Mouse (Mus musculus) induced T-regulatory cell, adult 2 months (primary cell): ENCODE results near the gene Gp1ba.
A peak's percentile ranks its signal among the peaks of the same experiment; 100 is the strongest.

ENCODE experiments used
- DNase-seq: peaks from one replicate; pipeline ENCODE4 v3.0.0-alpha.2; 2012; ENCODE audit warnings: low read depth

Gp1ba gene

DNA sequence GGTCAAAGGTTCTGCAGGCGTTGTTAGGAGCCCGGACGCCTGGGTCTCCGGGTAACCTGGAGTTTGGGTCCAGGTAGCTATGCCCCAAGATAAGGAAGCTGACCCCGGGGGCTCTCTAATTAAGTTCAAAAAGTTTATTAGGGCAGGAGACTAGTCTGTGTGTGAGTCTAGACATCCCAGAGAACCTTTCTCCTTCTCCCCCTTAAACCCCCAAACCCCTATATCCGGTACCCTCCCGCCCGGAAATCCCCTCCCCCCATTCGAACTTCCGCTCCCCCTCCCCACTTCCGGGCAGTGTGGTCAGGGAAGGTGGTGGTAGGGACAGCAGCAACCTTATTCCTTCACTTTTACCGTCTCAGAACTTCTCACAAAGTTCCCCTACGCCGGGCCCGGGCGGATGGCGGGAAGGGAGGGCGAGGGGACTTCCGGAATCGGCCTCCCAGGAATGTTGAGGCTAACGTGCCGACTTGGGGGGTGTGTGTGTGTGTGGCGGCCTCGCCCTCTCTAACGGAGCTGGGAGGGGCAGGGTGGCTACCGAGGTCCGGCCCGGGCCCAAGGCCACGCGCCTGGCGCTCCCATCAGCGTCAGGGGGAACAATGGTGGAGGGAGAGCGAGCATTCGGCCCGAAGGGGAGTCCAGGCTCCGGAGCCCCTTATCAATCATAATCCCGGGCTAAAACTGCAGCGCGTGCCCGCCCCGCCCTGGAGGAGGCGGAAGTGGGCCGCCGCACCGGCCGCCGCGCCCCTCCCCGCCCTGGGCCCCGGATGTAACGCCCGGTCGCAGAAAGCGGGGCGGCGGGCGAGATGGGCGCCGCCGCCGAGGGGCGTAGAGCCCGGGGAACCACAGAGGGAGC, 14.6 kb downstream of the Gp1ba start:
- DNase-seq: peak; percentile 87

DNA sequence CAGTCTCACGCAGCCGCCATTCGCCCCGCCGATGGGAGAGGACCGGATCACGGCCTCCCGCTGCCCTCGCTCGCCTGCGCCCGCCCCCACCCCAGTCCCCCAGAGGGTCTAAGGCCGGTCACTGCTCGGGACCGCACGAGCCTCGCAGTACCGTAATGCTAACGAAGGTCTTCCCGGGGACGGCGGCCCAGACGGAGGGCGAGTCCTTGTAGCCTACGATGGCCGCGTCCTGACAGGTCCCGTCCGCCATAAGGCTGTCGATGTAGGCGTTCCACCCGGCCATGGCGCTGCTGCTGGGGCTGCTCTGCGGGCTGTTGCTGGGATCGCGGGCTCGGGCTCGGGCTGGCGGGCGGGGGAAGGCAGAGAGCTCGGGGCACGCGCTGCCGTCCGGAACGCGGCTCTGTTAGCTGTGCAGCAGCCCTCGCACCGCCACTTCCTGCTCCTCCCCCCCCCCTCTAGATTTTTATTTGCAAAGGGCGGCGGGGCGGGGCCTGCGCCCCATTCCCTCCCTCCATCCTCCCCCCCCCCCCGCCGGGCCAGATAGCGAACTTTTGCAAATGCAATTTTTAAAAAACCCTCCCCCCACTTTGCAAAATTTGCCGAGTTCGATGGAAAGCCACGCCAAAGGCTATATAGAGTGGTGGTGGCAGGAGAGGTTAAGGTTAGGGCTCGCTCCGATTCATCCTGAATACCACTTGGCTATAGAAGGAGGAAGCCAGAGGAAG, 15.4 kb downstream of the Gp1ba start, which contains the start of gene Pfn1:
Gene Pfn1 (minus strand): TSS at position 447 of the 725 bp plus-strand sequence.
- peak; percentile 95 for DNase-seq

DNA sequence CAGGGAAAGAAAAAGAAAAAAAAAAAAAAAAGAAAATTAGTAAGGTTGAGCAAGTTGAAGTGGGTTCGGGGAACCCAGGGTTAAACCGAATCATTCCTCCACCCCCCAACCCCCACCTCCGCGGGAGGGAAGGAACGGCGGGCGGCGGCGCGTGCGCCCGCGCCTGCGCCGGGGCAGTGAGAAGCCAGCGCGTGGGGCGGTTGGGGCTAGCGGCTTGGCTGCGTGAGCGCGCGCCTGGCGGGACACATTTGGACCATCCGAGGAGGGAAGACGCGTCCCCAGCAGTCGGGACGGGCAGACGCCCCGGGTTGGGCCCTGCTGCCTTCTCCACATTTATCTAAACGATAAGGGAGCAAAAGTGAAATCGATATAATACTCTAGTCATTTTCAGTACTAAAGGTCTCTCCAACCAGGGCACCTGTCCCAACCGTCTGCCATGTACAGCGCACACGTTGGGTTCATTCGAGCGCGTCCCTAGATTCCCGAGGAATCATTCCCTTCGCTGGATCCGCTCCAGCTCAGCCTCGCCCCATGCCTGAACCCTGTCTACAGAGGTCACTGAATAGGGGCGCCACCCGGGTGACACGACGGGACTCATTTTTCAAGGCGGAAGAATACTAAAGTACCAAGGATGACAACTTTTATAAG, 16.1 kb downstream of the Gp1ba start:
- DNase-seq: peak; percentile 91

DNA sequence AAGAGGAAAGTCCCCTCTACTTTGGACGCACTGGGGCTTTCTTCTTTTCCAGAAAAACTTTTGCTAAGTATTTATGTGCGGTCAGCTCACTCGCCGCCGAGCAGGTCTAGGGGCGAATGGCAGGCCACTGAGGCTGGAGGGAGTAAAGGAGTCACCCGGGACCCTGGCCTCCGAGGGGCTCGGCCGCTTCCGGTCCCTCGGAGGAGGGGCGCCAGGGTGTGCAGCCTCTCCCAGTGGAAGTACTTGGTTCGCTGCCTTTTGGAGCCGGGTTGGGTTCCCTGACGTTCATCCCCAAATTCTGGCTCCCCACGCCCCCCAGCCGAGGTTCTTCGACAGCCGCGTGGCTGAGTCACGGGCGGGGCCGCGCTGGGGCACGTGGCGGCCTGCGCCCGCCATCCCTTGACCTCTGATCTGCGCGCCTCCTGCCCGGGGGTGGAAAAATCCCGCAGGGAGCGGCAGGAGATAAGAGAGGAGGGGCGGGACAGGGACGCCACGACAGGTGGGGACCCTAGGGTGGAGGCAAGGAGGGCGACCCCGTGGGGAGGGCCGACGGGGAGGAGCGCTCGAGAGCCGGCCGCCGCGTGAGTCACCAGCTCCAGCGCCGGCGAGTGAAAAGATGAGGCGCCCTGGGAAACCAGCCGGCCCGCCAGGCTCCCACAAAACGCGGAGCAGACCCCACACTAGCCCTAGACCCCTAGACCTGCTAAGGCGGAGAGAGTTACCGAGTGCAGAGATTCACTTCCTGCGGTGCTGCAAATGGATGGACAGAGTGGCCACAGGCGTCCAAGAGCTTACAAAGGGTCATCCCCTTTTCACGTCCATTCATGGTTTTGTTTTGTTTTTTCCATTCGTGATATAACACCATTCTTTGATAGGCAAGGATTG, 16.9 kb downstream of the Gp1ba start:
- DNase-seq: peak; percentile 85

DNA sequence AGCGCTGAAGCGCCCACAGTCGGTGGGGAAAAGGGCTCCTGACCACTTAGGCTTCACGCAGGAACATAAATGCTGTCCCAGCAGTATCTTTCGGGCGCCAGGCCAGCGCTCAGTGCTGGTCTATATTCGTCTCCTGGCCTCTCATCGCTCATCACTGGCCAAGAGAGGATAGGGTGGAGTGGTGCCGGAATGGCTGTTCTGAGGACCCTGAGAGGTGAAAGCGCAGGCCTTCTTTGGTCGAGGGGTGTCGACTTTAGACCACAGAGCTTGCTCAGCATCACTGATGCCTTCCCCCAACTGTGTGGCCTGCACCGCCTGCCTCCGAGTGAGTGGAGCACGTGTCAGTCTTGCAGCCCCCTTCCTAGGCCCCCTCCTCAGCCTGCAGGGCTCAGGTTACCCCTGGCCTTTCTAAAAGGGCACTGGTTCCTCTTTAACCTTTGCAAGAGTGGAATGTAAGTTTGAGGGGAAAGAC, 17.6 kb downstream of the Gp1ba start:
- DNase-seq: no peak

DNA sequence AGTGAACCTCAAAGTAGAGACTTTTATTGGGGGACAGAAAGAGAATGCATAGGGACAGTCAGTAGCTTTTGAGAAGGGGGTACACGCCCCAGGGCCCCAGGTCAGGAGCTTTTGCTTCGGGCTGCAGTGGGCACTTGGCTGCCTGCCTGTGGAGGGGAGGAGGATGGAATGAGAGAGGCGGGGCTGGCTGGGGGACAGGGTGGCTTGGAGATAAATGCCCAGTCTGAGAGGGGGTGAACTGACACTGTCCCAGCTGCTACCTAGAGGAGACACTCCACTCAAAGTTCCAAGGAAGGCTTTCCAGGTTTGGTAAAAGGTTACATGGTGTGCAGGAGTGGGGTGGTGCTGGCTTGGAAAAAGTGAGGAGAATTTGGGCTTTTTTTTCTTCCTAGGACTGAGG, 18.0 kb downstream of the Gp1ba start, which contains the start of gene Eno3:
Gene Eno3 (plus strand): TSS at position 239 of the 400 bp plus-strand sequence.
- DNase-seq: no peak

DNA sequence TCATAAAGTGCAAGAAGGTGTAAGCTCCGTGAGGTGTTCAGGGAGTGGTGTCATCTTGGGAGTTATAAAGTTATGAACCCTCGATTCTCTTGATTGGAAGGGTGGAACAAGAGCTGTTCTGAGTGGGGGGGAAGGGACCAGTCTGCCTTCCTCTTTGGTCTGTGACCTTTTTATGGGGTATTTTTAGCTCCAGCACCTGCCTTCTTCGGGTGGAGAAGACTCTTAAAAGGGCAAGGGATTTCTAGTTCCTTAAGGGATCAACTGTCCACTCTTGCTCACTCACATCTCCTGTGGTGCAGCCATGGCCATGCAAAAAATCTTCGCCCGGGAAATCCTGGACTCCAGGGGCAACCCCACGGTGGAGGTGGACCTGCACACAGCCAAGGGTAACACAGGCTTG, 18.7 kb downstream of the Gp1ba start:
- peak; percentile 30 for DNase-seq

DNA sequence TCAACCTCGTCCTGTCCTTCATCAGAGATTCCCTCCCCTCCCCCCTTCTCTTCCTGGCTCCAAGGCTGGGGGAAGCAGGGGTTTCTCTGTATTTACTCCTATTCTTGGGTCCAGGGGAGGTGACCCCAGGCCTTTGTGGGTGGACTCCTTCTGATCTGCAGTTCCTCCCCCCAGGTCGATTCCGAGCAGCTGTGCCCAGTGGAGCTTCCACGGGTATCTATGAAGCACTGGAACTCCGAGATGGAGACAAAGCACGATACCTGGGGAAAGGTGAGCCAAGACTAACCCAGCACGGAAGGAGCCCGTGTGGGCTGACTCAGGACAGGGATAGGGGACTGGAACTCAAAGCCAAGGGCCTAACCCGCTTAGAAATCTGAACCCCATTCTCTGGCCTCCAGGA, 19.1 kb downstream of the Gp1ba start:
- no peak for DNase-seq

DNA sequence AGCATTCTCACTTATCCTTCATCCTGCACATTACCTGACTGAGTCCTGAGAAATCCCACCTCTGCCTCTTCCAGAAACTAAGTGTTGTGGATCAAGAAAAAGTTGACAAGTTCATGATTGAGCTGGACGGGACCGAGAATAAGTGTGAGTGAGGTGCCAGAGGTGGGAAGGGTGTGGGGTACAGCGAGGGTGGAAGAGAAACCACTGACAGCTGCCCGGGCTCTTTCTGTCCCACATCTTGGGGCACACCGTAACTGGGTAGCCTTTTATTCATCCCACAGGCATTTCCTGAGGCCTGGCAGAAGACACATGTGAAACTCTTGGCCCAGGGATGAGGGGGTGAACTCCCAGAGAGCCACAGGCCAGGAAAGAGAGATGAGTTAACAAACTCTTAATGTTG, 19.6 kb downstream of the Gp1ba start:
- no peak for DNase-seq

DNA sequence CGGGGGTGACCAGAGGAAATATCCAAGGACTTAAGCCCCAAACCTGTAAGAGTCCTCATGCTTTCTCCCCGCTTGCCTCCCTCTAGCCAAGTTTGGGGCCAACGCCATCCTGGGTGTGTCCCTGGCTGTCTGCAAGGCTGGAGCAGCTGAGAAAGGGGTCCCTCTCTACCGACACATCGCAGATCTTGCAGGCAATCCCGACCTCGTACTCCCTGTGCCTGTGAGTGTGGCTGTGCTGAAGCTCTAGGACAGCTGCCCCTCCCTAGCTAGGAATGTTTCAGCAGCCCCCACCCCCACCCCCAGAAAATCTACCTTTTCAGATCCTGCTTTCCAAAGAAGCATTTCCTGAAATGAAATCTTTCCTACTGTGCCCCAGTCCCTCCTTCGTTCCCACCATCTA, 20.0 kb downstream of the Gp1ba start:
- DNase-seq: no peak

DNA sequence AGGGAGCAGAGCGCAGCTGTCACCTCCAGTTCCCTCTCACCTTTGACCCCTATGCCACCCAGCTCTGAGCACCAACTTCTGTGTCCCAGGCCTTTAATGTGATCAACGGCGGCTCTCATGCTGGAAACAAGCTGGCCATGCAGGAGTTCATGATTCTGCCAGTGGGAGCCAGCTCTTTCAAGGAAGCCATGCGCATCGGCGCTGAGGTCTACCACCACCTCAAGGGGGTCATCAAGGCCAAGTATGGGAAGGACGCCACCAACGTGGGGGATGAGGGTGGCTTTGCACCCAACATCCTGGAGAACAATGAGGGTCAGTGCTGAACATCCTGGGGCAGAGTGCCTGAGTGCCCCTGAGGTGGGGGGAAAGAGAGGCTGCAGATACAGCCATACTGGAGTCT, 21.6 kb downstream of the Gp1ba start:
- no peak for DNase-seq

DNA sequence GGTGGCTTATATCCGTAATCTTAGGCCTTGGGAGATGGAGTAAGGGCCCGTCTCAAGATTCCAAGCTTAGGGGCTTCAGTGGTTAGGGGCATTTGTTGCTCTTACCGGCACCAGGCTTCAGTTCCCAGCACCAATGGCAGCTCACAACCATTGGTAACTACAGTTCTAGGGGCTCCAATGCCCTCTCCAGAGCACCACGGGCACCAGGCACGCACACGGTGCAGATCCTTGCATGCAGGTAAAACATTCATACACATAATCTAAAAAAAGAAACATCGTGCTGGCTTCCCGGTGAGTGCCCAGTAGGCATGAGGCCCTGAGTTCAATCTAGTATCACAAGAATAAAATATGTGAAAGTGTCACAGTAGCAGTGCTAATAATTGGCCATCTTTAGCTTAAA, 24.2 kb downstream of the Gp1ba start:
- no peak for DNase-seq

DNA sequence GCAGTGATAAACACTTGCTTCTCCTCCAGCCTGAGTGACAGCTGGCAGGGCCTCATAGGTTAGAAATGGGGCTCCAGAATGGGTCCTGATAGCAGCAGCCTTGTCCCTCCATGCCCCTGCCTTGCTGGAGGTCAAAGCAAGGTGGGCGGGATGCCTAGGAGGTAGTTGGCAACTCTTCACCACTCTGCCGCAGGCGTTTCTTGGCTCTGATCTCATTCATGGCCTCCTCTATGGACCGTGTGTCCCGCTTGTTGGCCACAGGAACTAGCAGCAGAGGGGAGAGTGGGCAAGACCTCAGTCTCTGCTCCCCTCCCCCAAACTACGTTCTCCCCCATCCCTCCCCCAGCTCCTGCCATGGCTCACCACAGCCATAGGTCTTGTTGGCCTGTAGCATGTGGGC, 25.0 kb downstream of the Gp1ba start:
- no peak for DNase-seq

DNA sequence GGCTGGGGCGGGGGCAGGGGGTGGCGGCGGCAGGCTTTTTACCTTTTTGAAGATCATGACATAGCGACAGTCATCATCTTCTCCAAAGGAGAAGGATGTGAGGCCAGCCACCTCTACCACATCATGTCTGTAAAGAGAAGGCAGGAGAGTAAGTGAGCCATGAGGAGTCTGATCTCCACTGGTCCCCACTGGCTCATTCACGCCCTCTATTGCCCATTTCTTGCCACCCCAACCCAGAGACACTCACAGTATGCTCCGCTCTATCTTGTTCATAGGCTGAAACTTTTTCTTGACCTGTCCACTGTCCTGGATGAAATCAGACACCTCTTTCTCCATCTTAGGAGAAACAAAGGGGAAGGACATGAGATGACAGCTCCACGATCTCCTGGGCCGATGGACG, 25.8 kb downstream of the Gp1ba start:
- DNase-seq: peak; percentile 30

DNA sequence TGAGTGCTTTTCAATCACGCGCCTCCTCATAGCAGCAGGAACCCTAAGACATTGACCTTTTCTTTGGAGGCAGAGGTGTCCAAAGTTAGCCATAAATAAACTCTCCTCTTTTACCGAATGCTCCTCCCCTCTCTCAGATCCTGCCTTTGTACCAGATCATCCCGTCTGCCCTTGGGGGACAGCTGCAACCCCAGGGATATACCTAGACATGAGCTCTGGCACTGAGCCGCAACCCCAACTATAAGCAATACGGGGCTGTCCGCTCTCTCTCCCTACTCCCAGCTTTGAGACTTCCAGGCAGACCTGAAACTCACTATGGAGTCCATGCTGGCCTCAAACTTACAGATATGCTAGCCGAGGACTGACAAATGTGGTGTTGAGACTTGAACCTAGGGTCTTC, 27.8 kb downstream of the Gp1ba start:
- no peak for DNase-seq

DNA sequence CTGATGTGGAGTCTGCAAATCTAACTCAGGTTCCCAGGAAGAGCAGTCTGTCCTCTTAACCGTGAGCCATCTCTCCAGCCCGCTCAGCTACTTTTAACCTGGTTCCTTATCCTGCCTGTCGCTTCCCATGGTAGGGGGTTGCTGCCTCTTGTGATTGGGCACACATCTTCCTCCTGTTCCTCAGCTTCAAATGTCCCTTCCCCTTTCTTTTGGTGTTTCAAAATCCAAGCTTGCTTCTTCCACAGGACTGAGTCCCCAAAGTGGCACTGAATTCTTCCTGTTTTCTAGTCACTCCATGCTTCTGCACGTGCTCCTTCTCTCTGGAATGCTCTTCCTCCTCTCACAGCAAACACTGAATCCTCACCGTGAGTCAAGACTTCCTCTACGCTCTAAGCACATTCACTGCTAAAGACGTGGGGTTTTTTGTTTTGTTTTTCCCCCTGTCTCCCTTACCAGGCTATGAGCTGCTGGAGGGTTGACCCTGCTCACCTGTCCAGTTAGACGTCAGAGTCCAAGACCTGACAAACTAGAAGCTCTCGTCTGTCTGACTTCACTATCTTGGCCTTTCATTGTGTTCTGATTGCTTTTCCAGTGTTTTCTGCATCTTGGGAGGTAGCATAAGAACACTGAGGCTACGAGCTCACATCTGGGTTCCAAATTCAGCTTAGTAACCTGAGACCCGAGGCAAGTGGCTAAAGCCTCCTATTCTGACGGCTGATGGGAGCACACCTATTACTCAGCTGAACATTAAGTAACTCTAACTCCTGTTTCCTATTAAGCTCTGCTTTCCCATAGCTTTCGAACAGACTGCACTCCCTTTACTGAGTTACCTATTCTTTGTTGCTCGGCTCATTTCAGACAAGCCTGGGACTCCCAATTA, 28.6 kb downstream of the Gp1ba start:
- DNase-seq: peak; percentile 21

DNA sequence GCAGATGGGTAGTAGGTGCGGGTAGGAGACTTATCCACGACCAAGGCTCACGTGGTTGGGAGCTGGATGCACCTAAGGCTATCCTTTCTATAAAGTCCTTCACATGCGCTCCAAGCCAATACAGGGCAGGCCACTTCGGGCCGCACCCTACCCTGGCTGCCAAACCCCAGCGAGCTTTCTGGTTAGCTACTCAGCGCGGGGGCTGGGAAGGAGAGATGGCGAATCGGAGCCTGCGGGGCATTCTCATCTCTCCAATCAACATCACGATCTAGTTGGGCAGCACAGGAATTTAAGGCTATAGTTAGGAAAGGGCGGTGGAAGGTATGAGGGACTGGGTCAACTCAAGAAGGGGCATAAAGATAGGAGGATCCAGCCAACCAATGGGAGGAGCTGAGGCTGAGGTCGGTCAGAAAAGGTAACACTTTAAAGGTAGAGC, 29.4 kb downstream of the Gp1ba start:
- DNase-seq: no peak

DNA sequence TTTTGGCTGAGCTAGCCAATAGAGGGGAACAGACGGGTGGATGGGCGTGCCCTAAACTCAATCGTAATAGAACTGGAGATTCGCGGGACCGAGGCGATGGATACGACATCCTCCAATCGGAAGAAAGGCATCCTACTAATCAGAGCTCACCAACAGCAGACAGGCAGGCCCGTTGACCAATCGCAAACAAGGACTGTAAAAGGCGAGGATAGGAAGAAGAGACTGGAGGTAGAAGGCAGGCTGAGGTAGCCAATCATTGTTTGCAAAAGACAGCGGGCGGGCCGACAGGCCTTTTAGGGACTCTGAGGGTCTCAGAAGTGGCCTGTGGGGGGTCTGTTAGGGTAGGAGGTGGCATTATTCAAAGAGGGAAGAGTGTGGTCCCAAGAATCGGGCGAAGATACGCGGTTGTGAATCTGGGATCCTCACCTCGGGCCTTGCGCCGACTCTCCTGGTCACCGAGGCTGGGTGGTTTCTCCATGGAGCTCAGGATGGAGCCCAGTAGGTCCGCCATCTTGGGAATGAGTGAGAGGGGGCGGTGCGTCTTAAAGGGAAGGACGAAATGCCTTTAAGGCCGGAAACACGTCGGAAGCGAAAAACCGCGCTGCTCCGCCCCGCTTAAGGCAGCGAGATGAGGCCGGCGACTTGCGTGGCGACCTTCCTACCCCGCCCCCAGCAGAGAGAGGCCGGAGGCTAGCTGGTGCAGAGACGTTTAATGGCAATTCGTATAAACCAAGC, 30.0 kb downstream of the Gp1ba start, which contains the start of gene Spag7:
Gene Spag7 (minus strand): TSS at position 646 of the 735 bp plus-strand sequence.
- DNase-seq: peak; percentile 99

DNA sequence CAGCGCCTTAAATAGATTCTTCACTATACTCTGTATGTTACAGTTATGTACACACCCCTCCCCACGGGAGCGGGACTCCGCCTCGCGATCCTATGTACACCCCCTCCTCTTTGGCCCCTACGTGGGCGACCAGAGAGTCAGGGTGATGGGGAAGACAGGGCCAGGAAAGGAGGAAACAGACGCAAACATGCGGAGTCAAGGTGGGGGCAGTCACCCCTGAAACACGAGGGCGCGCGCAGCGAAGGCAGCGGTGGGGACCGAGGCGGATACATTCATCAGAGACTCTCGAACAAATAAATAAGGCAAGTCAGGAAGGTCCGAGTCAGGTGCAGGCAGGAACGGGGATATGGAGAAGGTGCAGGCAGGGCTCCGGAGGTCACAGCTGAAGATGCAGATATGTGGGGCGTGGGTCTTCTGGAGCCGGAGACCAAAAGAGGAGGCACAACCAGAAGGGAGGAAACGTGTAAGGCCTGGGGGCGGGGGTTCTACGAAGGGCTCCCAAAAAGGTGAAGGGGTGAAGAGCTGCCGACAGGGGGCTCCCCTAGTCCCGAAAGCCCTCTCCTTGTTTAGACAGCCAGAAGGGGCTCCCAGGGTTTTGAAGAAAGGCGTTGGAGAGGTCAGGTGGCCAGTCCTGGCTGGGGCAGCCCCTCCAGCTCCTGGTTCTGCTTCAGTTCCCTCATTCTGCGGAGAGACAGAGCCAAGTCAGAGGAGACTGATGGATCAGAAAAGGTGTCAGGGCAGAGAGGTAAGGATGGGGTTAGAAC, 30.8 kb downstream of the Gp1ba start:
- peak; percentile 94 for DNase-seq
